Mouse (Mus musculus) embryonic facial prominence, embryonic 10.5 days (tissue): ENCODE data around the gene Tex14. TPM values are rescaled to one million over a fixed set of nuclear protein-coding genes. Genes with fewer than 3 reads are reported as not detected.
A peak's percentile ranks its signal among the peaks of the same experiment; 100 is the strongest.

Experiments
- DNase-seq: peaks from one replicate; pipeline ENCODE4 v3.0.0-alpha.2; 2017; ENCODE audit warnings: low spot score
- H3K27ac ChIP-seq: fragments of 300-500 bp; sonication (generic); replicated peaks from 2 replicates; pipeline ENCODE4 v1.5.1; 2016; ENCODE audit warnings: mild to moderate bottlenecking
- H3K27me3 ChIP-seq: fragments of 300-500 bp; sonication (generic); replicated peaks from 2 replicates; pipeline ENCODE4 v1.6.1; 2016; ENCODE audit warnings: low read depth, mild to moderate bottlenecking; ENCODE audit not compliant: poor library complexity, severe bottlenecking
- H3K36me3 ChIP-seq: fragments of 300-500 bp; sonication (generic); replicated peaks from 2 replicates; pipeline ENCODE4 v1.6.1; 2016; ENCODE audit warnings: mild to moderate bottlenecking, moderate library complexity
- H3K4me1 ChIP-seq: fragments of 300-500 bp; sonication (generic); 2 replicates; pipeline ENCODE4 v1.6.1; 2016
- H3K4me3 ChIP-seq: fragments of 300-500 bp; sonication (generic); 2 replicates; pipeline ENCODE4 v1.5.1; 2016; ENCODE audit warnings: mild to moderate bottlenecking, moderate library complexity
- H3K9me3 ChIP-seq: fragments of 300-500 bp; sonication (generic); 2 replicates; pipeline ENCODE4 v1.6.1; 2016; ENCODE audit warnings: mild to moderate bottlenecking
- WGBS: fragments of 180-500 bp; shearing (Covaris S2); methylation state at CpG from one replicate; pipeline ENCODE4 v1.1.7; 2016; 5-methylcytosine and 5-hydroxymethylcytosine counted together
- polyA plus RNA-seq: library from polyadenylated mRNA; unstranded; fragments of >200 nt; fragmentation: Nextera tagmentation; extraction: Ambion mirVana; gene quantifications from 2 replicates; pipeline ENCODE4 v1.2.1, GENCODE M21; 2016

The Tex14 gene
- 0.50 TPM in 1 of 2 replicates, not detected in the other for polyA plus RNA-seq

GRCm38 (mm10) chr11:87404876-87405275 lies at the start of gene Tex14, which contains the start of gene Rad51c:
Tex14 (plus strand) TSS chr11:87405065.
Rad51c (minus strand) TSS chr11:87404954.
- Histone ChIP-seq H3K27ac (peak within 1 kb of the TSS; percentile 94), H3K36me3 (peaks cover 26% of the 10 kb centered on the region), H3K9me3 (no peaks in the 10 kb centered on the region), H3K4me3 (peak within 1 kb of the TSS; percentile 72), H3K27me3 (no peaks in the 10 kb centered on the region), H3K4me1 (peaks cover 9% of the 10 kb centered on the region)
- WGBS: 75% methylated on average over 27 of the region's 27 CpGs
- no peak for DNase-seq

- peaks cover 62% of the 10 kb centered on the region for H3K27me3 ChIP-seq
- no peaks in the 10 kb centered on the region for H3K9me3 ChIP-seq
- no peaks in the 10 kb centered on the region for H3K36me3 ChIP-seq
- peak overlapping the region; percentile 71 for H3K4me3 ChIP-seq
- DNase-seq: peak; percentile 38
- H3K4me1 ChIP-seq: peaks cover 15% of the 10 kb centered on the region
- peak overlapping the region; percentile 80 for H3K27ac ChIP-seq
- WGBS: 9% methylated on average over 31 of the region's 31 CpGs
Measured at GRCm38 (mm10) chr11:87357317-87358300, 47.3 kb upstream of the Tex14 start.

DNA sequence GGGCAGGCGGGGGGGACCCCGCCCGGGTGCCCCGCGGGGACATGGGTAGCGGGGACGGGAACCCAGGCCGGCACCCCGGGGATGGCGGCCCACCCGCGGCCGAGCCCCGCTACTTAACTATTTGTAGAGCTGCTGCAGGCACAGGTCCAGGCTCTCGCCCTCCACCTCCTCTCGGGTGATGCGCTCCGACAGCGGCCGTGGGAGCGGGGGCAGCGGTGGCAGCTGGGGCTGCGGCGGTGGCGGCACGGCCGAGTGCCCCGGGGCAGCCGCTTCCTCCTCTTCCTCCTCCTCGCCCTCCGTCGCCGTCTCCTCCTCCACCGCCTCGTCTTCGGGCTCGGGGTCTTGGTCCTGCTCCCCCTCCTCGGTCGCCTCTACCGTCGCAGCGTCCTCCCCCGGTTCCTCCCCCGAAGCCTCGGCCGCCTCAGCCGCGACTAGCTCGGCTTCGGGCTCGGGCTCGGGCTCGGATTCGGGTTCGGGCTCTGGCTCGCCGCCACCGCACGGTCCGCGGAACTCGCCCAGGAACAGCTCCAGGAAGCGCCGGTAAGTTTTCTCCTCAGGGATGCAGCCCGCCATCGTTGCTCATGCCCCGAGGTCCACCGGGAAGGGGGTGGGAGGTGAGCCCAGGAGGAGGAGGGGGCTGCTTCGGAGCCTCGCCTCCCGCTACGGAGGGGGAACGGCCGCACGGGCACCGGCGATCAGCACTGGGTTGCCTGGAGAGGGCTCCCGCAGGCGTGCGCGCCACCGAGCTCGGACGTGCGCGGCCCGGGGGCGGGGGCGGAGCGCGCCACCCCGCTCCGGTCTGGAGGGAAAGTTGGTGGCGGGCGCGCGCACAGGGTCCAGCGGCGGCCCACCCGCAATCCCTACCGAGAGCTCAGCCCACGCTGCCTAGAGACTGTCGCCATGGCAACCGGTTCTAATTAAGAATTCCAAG lies 46.3 kb upstream of the Tex14 start, which contains the start of gene Ppm1e:
Ppm1e (minus strand) TSS at position 693 of the 931 bp plus-strand sequence.
- peak; percentile 90 for DNase-seq
- Histone ChIP-seq H3K4me1 (peaks cover 15% of the 10 kb centered on the region), H3K27ac (peak within 1 kb of the TSS; percentile 80), H3K4me3 (peak within 1 kb of the TSS; percentile 71), H3K27me3 (peaks cover 62% of the 10 kb centered on the region), H3K9me3 (no peaks in the 10 kb centered on the region), H3K36me3 (no peaks in the 10 kb centered on the region)
- WGBS: under 1% methylated on average over 104 of the region's 104 CpGs

GRCm38 (mm10) chr11:87359262-87359612 lies 45.6 kb upstream of the Tex14 start:
- Histone ChIP-seq H3K27me3 (peaks cover 62% of the 10 kb centered on the region), H3K9me3 (no peaks in the 10 kb centered on the region), H3K4me1 (peaks cover 15% of the 10 kb centered on the region), H3K4me3 (peak overlapping the region; percentile 71), H3K36me3 (no peaks in the 10 kb centered on the region), H3K27ac (peak overlapping the region; percentile 80)
- DNase-seq: no peak
- WGBS: 19% methylated on average over 10 of the region's 10 CpGs

- Histone ChIP-seq H3K27me3 (peaks cover 12% of the 10 kb centered on the region), H3K9me3 (no peaks in the 10 kb centered on the region), H3K36me3 (no peaks in the 10 kb centered on the region), H3K4me3 (no peak overlapping the region), H3K27ac (no peak overlapping the region), H3K4me1 (no peaks in the 10 kb centered on the region)
- no peak for DNase-seq
- 92% methylated on average over 5 of the region's 5 CpGs for WGBS
Measured at GRCm38 (mm10) chr11:87365120-87365519, 39.7 kb upstream of the Tex14 start.

- 88% methylated on average over 7 of the region's 7 CpGs for WGBS
- Histone ChIP-seq H3K4me3 (no peak overlapping the region), H3K36me3 (no peaks in the 10 kb centered on the region), H3K4me1 (no peaks in the 10 kb centered on the region), H3K9me3 (no peaks in the 10 kb centered on the region), H3K27me3 (no peaks in the 10 kb centered on the region), H3K27ac (no peak overlapping the region)
- no peak for DNase-seq
Measured at GRCm38 (mm10) chr11:87367061-87367460, 37.8 kb upstream of the Tex14 start.

DNA sequence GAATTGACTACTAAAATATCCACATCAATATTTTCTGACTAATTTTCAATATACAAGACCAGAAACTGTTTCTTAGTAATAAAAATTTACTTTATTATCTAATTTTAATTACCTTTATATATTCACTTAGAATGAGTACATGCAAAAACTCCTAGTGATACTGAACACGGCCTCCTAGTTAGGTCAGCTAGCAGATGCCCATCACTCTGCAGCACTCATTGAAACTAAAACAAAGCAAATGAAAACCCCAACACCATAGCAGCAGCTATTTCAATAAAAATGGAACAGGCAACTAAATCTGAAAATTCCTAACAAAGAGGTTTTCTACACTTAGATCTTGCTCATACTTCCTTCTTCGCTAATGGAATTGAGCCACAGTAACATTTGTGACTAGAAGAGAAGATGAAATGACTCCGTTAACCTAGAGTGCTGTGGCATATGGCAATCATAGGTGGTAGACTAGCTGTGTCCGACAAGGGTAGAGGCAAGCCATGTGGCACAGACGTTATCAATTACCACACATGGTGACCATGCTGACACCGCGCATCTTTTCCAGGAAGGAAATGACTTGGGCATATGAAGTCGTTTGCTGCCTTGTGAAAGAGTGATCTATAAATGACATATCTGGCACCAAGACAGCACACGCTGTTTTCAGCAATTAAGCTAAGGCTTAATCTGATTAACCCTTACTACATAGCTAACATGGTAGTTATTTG lies 36.8 kb upstream of the Tex14 start:
- no peaks in the 10 kb centered on the region for H3K27me3 ChIP-seq
- DNase-seq: peak; percentile 21
- no peak overlapping the region for H3K27ac ChIP-seq
- no peaks in the 10 kb centered on the region for H3K36me3 ChIP-seq
- H3K4me3 ChIP-seq: no peak overlapping the region
- 61% methylated on average over 9 of the region's 9 CpGs for WGBS
- no peaks in the 10 kb centered on the region for H3K4me1 ChIP-seq
- H3K9me3 ChIP-seq: no peaks in the 10 kb centered on the region

GRCm38 (mm10) chr11:87384551-87384950 lies 20.3 kb upstream of the Tex14 start:
- Histone ChIP-seq H3K4me1 (peaks cover 6% of the 10 kb centered on the region), H3K27ac (no peak overlapping the region), H3K27me3 (no peaks in the 10 kb centered on the region), H3K36me3 (peaks cover 14% of the 10 kb centered on the region; the same call in 1 of the 2 replicates), H3K4me3 (no peak overlapping the region), H3K9me3 (no peaks in the 10 kb centered on the region)
- DNase-seq: no peak
- WGBS: 92% methylated on average over 4 of the region's 4 CpGs

- DNase-seq: no peak
- Histone ChIP-seq H3K27me3 (no peaks in the 10 kb centered on the region), H3K9me3 (no peaks in the 10 kb centered on the region), H3K36me3 (peaks cover 9% of the 10 kb centered on the region), H3K27ac (no peak overlapping the region), H3K4me3 (no peak overlapping the region), H3K4me1 (no peaks in the 10 kb centered on the region)
- 98% methylated on average over 1 of the region's 1 CpGs for WGBS
Measured at GRCm38 (mm10) chr11:87385676-87386075, 19.2 kb upstream of the Tex14 start.

GRCm38 (mm10) chr11:87393855-87394254 lies 11.0 kb upstream of the Tex14 start:
- Histone ChIP-seq H3K36me3 (peaks cover 38% of the 10 kb centered on the region), H3K4me1 (no peaks in the 10 kb centered on the region), H3K4me3 (no peak overlapping the region), H3K9me3 (no peaks in the 10 kb centered on the region), H3K27me3 (no peaks in the 10 kb centered on the region), H3K27ac (no peak overlapping the region)
- peak; percentile 18 for DNase-seq
- WGBS: 47% methylated on average over 1 of the region's 1 CpGs

- WGBS: 88% methylated on average over 2 of the region's 2 CpGs
- peaks cover 44% of the 10 kb centered on the region for H3K36me3 ChIP-seq
- no peaks in the 10 kb centered on the region for H3K4me1 ChIP-seq
- no peak overlapping the region for H3K27ac ChIP-seq
- no peak for DNase-seq
- no peaks in the 10 kb centered on the region for H3K9me3 ChIP-seq
- H3K27me3 ChIP-seq: no peaks in the 10 kb centered on the region
- H3K4me3 ChIP-seq: no peak overlapping the region
Measured at GRCm38 (mm10) chr11:87398402-87398801, 6.5 kb upstream of the Tex14 start.
